Mouse (Mus musculus): ENCODE results near the gene Nqo1.

DNA sequence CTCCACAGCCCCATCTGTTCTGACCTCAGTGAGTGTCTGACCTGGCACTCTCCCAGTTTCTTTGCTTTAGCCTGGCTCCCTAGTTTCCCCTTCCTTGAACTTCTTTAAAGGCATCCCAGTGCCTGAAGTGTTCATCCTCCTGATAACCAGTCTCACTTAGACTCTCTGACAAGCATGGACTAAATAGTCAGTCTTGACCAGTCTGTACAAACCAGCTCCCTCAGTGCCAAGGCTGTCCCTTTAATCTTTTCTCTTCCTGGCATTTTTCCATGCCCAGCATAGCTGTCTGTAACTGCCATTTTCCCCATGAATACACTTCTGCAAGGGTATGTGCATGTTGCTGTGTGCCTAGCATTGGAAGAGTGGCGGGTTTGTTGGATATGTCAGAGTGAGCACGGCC is 17.9 kb downstream of the Nqo1 start:
- no peak for TF ChIP-seq POLR2A (IDR thresholded peaks at IDR 0.05; ENCODE audit: control insufficient read depth, low read depth, low read length)
- TF ChIP-seq CTCF (IDR thresholded peaks at IDR 0.05; ENCODE audit: control insufficient read depth, insufficient read depth, insufficient replicate concordance, low read depth, low read length), result no peak
